Comparison of ENCODE assay signal across 10 mouse cellular contexts in the genomic region with DNA sequence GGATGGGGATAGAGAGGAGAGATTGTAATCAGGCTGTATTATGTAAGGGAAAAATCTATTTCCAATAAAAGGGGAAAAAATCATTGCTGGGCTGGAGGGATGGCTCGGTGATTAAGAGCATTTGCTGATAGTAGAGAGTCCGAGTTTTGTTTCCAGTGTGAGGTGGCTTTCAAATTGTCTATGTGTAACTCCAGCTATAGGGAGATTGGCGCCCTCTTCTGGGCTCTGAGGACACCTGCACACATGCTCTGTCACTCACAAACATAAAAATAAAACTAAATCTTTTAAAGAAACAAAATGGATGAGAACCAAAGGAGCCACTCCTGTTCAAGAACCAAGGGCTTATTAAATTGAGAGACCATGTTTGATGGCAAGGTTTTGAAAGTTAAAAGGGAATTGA. TPM values are rescaled to one million over a fixed set of nuclear protein-coding genes. Genes with fewer than 3 reads are reported as not detected.
DNase-seq lines count a peak whose midpoint lies in the region; ATAC-seq and TF ChIP-seq lines count a peak whose summit lies in the region.
"Had no signal": no experiment of that assay in that cellular context is flagged by ENCODE, and none has a peak within 500 bp of the region (broad histone marks: within the 10 kb centered on the region; RNA-seq: fewer than 3 reads in every experiment).

No protein-coding gene starts in this region.

- H3K27me3 ChIP-seq in forebrain, postnatal 0 days (ENCODE audit: insufficient read depth, low read length), result no peaks in the 10 kb centered on the region
- H3K27me3 ChIP-seq in forebrain, embryonic 13.5 days, result no peaks in the 10 kb centered on the region; the same call in 1 of the 2 replicates
- H3K27me3 ChIP-seq in midbrain, embryonic 15.5 days (replicated peaks), result no peaks in the 10 kb centered on the region
- H3K27me3 ChIP-seq: neural tube, embryonic 13.5 days had no signal

- H3K4me1 ChIP-seq in forebrain, postnatal 0 days (ENCODE audit: insufficient read depth), result no peaks in the 10 kb centered on the region
- H3K4me1 ChIP-seq in forebrain, embryonic 13.5 days, result no peaks in the 10 kb centered on the region
- no peaks in the 10 kb centered on the region for H3K4me1 ChIP-seq in lung, adult 2 months (ENCODE audit: control insufficient read depth, insufficient read depth, low read length)
- no peaks in the 10 kb centered on the region for H3K4me1 ChIP-seq in midbrain, embryonic 15.5 days
- H3K4me1 ChIP-seq: neural tube, embryonic 13.5 days had no signal

- no peak for ATAC-seq in forebrain, postnatal 0 days
- no peak for ATAC-seq in forebrain, embryonic 13.5 days
- 0 out of 2 replicates have a peak, but pooled peaks have one; percentile 26 for ATAC-seq in neutrophil, adult 5-6 weeks (ENCODE audit: extremely low read depth, insufficient number of reproducible peaks, low FRiP score, poor library complexity, severe bottlenecking)
- no peak for ATAC-seq in midbrain, embryonic 15.5 days (replicated peaks)

- no peak overlapping the region for H3K4me3 ChIP-seq in forebrain, postnatal 0 days (ENCODE audit: low read depth, low read length)
- no peak overlapping the region for H3K4me3 ChIP-seq in forebrain, embryonic 13.5 days
- H3K4me3 ChIP-seq in lung, adult 2 months (replicated peaks; ENCODE audit: extremely low read depth, low read depth, low read length), result no peak overlapping the region
- no peak overlapping the region for H3K4me3 ChIP-seq in midbrain, embryonic 15.5 days
- H3K4me3 ChIP-seq: neural tube, embryonic 13.5 days had no signal

- no peak overlapping the region for H3K9ac ChIP-seq in forebrain, postnatal 0 days
- no peak overlapping the region for H3K9ac ChIP-seq in forebrain, embryonic 13.5 days
- no peak overlapping the region for H3K9ac ChIP-seq in midbrain, embryonic 15.5 days
- H3K9ac ChIP-seq: neural tube, embryonic 13.5 days had no signal

- TF ChIP-seq POLR2A in lung, adult 2 months (IDR thresholded peaks at IDR 0.05; ENCODE audit: borderline replicate concordance, extremely low read depth, low read depth, low read length), result no peak

- TF ChIP-seq CTCF in forebrain, postnatal 0 days (IDR thresholded peaks at IDR 0.05; ENCODE audit: low read depth), result peak; percentile 64
- TF ChIP-seq CTCF in lung, adult 2 months (IDR thresholded peaks at IDR 0.05; ENCODE audit: insufficient read depth, low read length), result peak; percentile 52

- H3K27ac ChIP-seq in forebrain, postnatal 0 days (ENCODE audit: low read depth, low read length), result no peak overlapping the region
- no peak overlapping the region for H3K27ac ChIP-seq in forebrain, embryonic 13.5 days
- H3K27ac ChIP-seq in midbrain, embryonic 15.5 days, result no peak overlapping the region
- H3K27ac ChIP-seq: neural tube, embryonic 13.5 days had no signal

- no peaks in the 10 kb centered on the region for H3K36me3 ChIP-seq in forebrain, postnatal 0 days (ENCODE audit: insufficient read depth)
- H3K36me3 ChIP-seq in forebrain, embryonic 13.5 days (ENCODE audit: poor library complexity, severe bottlenecking), result no peaks in the 10 kb centered on the region
- H3K36me3 ChIP-seq in midbrain, embryonic 15.5 days (replicated peaks), result no peaks in the 10 kb centered on the region
- H3K36me3 ChIP-seq: neural tube, embryonic 13.5 days had no signal

- H3K9me3 ChIP-seq in forebrain, postnatal 0 days (ENCODE audit: low read length), result peaks cover 4% of the 10 kb centered on the region; the same call in 1 of the 2 replicates
- no peaks in the 10 kb centered on the region for H3K9me3 ChIP-seq in forebrain, embryonic 13.5 days (replicated peaks)
- no peaks in the 10 kb centered on the region for H3K9me3 ChIP-seq in midbrain, embryonic 15.5 days

- DNase-seq in forebrain, postnatal 0 days, result peak; percentile 61
- DNase-seq in lung, adult 2 months, result no peak
- no peak for DNase-seq in lung, postnatal 25 days (ENCODE audit: low spot score)
- peak; percentile 36 for DNase-seq in cerebellum, adult 11-12 months
- no peak for DNase-seq in layer of hippocampus, adult 8-10 months (ENCODE audit: low spot score in 2 of 2)

- 30% methylated on average over 3 of the region's 3 CpGs for WGBS in forebrain, postnatal 0 days
- WGBS in forebrain, embryonic 13.5 days, result 31% methylated on average over 3 of the region's 3 CpGs
- 31% methylated on average over 3 of the region's 3 CpGs for WGBS in lung, adult 2 months
- 33% methylated on average over 3 of the region's 3 CpGs for WGBS in midbrain, embryonic 15.5 days

- no peak overlapping the region for H3K4me2 ChIP-seq in forebrain, postnatal 0 days (ENCODE audit: low read depth)
- no peak overlapping the region for H3K4me2 ChIP-seq in forebrain, embryonic 13.5 days
- no peak overlapping the region for H3K4me2 ChIP-seq in midbrain, embryonic 15.5 days
- H3K4me2 ChIP-seq: neural tube, embryonic 13.5 days had no signal

RNA-seq across cellular contexts. Expression of gene Rtn1, which starts 8.9 kb away (rescaled TPM):
- 1,286 and 1,411 TPM in 2 replicates for total RNA-seq in forebrain, postnatal 0 days (2014; rRNA removed)
- 2,997 and 3,605 TPM in 2 replicates for polyA plus RNA-seq in forebrain, postnatal 0 days (2015; fragmentation: Nextera tagmentation; extraction: Ambion mirVana)
- polyA plus RNA-seq in forebrain, embryonic 13.5 days (2015; fragmentation: Nextera tagmentation; extraction: Ambion mirVana), result 1,241 and 1,349 TPM in 2 replicates
- polyA plus RNA-seq in lung, adult 2 months (2012; rRNA removed), result 7.5 and 9.2 TPM in 2 replicates
- total RNA-seq in neutrophil, adult 5-6 weeks (2017), result 0.47 and 0.61 TPM in 2 replicates
- polyA plus RNA-seq in midbrain, embryonic 15.5 days (2015; fragmentation: Nextera tagmentation; extraction: Ambion mirVana), result 3,115 and 3,141 TPM in 2 replicates
- 1,000 to 10,000 TPM; 1,208 to 1,335 (median 1,272) TPM for total RNA-seq in layer of hippocampus, adult 8-10 months (2022)

RNA-seq across cellular contexts. Expression of gene Lrrc9, which starts 23.9 kb away (rescaled TPM):
- 5.8 and 6.9 TPM in 2 replicates for total RNA-seq in forebrain, postnatal 0 days (2014; rRNA removed)
- 2.4 and 2.5 TPM in 2 replicates for polyA plus RNA-seq in forebrain, postnatal 0 days (2015; fragmentation: Nextera tagmentation; extraction: Ambion mirVana)
- 3.0 and 3.2 TPM in 2 replicates for polyA plus RNA-seq in forebrain, embryonic 13.5 days (2015; fragmentation: Nextera tagmentation; extraction: Ambion mirVana)
- polyA plus RNA-seq in lung, adult 2 months (2012; rRNA removed), result 0.22 and 0.24 TPM in 2 replicates
- 0.12 TPM in 1 of 2 replicates, not detected in the other for total RNA-seq in neutrophil, adult 5-6 weeks (2017)
- polyA plus RNA-seq in midbrain, embryonic 15.5 days (2015; fragmentation: Nextera tagmentation; extraction: Ambion mirVana), result 4.0 and 4.3 TPM in 2 replicates
- total RNA-seq in layer of hippocampus, adult 8-10 months (2022), result 1 to 10 TPM; 2.0 to 4.9 (median 4.0) TPM
- polyA plus RNA-seq: large intestine, adult 2 months had no signal

Comparison
In these comparisons a context has a peak if more than half of its experiments do, and no peak if none do; other contexts are left out.
1. DNase-seq: peak in forebrain, postnatal 0 days (single experiment) and cerebellum, adult 11-12 months (single experiment); none in lung, adult 2 months (single experiment), lung, postnatal 25 days (single experiment) and layer of hippocampus, adult 8-10 months (0 of 2).
2. RNA of gene Rtn1, which starts 8.9 kb away (polyA plus RNA-seq): 2,997 to 3,605 TPM in forebrain, postnatal 0 days, 3,115 to 3,141 TPM in midbrain, embryonic 15.5 days and 1,241 to 1,349 TPM in forebrain, embryonic 13.5 days; 7.5 to 9.2 TPM in lung, adult 2 months; every median in the first group is over 100 times any median in the second.